Mouse (Mus musculus) left cerebral cortex, adult 18-20 months (tissue): ENCODE results near the gene OR5BS1P. TPM values are rescaled to one million over a fixed set of nuclear protein-coding genes. Genes with fewer than 3 reads are reported as not detected.
"Not testable (repeated sequence)": the region's sequence is repeated elsewhere in the genome, so short reads cannot be mapped to it uniquely, and the experiment has no call there.

ENCODE experiments used
- DNase-seq, 2 experiments: peaks; one replicate each; pipeline ENCODE4 v3.0.0; 2021 to 2022; ENCODE audit warnings: low spot score in 2 of 2, mixed read lengths in 1 of 2
- long read RNA-seq, 2 experiments: library from polyadenylated mRNA; stranded (forward); transcript quantifications; one replicate each; pipeline ENCODE4 v2.0.0; 2021
- total RNA-seq, 2 experiments: library from RNA; stranded (reverse); gene quantifications; 2 replicates each; pipeline ENCODE4 v1.2.3; 2021

OR5BS1P gene
- not detected for total RNA-seq
- long read RNA-seq, experiment 1, result 0 reads
- long read RNA-seq, experiment 2, result 0 reads

DNA sequence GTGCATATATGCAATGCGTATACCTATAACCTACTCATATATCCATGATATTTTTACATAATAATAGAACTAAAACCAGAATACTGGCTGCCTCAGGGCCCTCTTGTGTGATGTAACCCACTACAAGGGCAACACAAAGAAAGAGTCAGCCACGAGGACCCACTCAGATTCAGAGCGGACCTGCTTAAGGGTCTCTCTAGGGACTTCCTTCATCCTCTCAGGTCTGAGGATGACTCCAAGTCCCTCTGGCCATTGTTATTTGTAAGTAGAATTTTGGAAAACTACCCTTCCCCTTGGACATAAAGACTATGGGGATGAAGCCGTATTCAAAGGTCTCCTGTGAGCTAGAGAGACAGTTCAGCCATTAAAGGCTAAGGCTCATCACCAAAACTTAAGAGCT lies at the start of gene OR5BS1P:
TSS of gene OR5BS1P (plus strand) at position 301 of the 400 bp plus-strand sequence.
- DNase-seq, result no peak

GRCm38 (mm10) chr15:98420897-98421296 lies 48.8 kb upstream of the OR5BS1P start:
- DNase-seq, result no peak

DNA sequence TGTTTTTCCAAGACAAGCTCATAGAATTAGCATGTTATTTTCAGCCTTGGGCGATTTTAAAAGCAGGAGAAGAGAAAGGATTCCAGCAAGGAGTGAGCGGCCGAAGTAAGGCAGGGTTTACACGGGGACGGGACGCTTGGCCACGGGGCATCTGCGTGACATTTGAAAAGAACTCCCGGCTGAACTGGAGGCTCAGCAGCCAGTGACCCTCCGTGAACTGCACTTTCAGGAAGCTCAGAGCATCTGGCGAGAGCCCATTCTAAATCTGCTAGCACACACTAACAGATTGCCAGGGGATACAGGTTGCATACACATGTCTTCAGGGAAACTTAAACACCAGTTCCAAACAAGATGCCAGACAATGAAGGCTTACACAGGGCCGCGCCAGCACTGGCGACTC lies 45.4 kb upstream of the OR5BS1P start:
- DNase-seq, result no peak

- DNase-seq, result no peak
Measured at GRCm38 (mm10) chr15:98424753-98425152, 44.9 kb upstream of the OR5BS1P start.

GRCm38 (mm10) chr15:98425188-98425587 lies 44.5 kb upstream of the OR5BS1P start:
- no peak for DNase-seq

DNA sequence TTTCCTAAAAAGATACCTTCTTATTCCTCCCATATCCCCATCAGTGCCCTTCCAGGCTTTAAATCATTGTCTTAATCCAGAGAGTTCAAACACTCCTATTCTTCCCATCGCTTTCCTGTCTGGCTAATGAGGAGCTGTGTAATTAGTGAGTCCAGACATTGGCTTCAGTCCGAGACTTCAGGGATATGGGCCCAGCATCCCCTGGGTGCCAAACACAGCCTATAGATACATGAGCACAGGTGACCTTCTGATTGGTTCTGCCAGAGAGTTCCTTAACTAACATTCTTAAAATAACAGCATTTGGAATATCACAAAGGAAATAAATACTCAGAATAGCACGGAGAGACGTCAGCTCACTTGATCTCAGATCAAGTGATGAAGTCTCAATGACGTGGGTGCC lies 38.8 kb upstream of the OR5BS1P start, which contains the start of gene Olfr282:
TSS of gene Olfr282 (plus strand) at position 301 of the 400 bp plus-strand sequence.
- not testable (repeated sequence) for DNase-seq

DNA sequence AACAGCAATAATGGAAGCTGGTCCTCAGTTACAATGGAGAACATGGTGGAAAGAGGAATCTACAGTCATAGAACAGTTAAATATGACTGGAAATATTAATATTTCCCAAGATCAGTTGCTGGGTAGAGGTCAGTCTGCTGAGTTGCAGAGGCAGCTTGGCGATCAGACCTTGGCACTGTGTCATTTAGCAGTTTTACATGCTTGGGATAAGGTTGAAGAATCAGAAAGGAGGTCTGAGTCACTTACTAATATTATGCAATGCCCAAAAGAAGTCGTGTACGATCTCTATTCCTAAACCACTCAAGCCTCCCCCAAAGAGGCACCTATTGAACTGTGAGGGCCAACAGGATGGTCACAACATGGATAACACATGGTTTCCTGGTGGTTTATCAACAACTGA lies 25.1 kb upstream of the OR5BS1P start:
- DNase-seq, result no peak

- DNase-seq, result no peak
Measured at GRCm38 (mm10) chr15:98448521-98448920, 21.2 kb upstream of the OR5BS1P start.

DNA sequence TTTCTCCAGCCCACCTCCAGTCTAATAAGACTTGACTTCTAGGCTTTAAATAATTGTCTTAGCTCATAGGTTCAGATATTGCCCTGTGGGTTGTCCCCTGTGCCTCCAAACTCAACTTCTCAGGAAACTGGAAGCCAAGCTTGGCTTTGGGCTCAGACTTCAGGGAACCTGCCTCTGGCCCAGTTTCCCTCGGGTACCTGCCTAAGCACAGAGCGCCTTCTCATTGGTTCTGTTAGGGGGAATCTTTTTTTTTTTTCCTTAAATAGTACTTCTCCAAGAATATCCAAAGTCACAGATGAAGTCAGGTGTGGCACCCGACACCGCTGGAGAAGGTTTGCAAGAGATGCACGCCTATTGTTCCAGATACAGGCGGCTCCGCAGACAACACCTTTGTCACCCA lies 17.4 kb upstream of the OR5BS1P start, which contains the start of gene Olfr281:
TSS of gene Olfr281 (plus strand) at position 301 of the 400 bp plus-strand sequence.
- no peak for DNase-seq

GRCm38 (mm10) chr15:98471539-98471938 lies 1.8 kb downstream of the OR5BS1P start:
- DNase-seq, result no peak

DNA sequence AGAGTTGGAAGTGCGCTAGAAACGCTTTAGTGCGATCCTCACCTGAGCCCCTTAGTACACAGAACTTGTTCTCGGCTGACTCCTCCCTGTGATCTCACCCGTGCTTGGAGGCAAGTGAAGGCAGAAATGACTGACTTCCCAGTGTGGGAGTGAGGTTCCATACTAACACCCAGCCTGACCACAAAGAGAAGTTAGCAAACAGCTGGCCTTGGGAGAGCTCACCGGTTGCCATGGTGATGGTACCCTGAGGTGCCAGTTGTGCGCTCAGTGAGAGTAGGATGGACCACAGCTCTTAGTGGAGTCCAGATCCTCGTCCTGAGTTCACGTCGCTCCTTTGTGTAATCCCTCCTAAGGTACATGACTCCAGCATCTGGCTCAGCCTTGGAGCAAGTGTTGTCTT lies 5.3 kb downstream of the OR5BS1P start:
- no peak for DNase-seq

DNA sequence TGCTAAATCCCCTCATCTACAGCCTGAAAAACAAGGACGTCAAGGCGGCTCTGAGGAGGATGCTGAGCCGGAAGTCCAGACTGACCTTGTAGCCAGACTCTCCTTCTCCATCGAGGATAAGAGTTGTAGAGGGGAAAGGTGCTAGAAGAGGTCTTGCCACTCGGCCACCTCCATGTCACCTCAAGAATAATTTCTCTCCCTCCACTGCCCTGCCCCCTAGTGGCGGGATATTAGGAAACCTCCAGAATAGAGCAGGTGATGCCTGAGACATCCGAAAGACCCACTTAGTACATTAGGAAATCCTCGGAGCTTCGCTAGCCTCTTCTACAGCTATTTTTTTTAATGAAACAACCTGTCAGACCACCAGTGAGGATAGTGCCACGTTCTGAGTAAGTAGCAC lies 5.7 kb downstream of the OR5BS1P start:
- peak in 1 of 2 experiments; percentile 57 for DNase-seq

- no peak for DNase-seq
Measured at GRCm38 (mm10) chr15:98476281-98476680, 6.6 kb downstream of the OR5BS1P start.

DNA sequence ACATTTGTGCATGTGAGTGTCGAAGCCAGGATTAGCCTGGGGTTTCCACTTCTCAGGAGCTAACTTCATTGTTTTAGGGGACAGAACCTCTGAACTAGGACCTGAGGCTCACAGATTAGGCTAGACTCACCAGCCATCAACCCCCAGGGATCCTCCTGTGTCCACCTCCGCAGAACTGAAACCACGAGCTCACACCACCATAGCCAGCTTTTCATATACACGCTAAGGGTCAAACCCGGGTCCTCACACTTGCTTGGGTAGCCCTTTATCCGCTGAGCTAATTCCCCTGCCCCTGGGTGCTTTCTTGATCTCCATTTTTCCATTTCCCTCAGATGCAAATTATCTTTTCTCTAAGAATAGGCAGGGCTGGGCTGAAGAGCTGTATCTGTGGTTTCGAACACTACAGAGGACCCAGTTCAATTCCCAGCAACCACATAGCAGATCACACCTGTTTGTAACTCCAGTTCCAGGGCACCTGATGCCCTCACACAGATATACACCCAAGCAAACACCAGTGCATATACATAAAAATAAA lies 9.9 kb downstream of the OR5BS1P start:
- no peak for DNase-seq

- no peak for DNase-seq
Measured at GRCm38 (mm10) chr15:98482701-98483100, 13.0 kb downstream of the OR5BS1P start, which contains the start of gene Lalba. Lalba (minus strand) TSS chr15:98482721.

- DNase-seq, result no peak
Measured at GRCm38 (mm10) chr15:98483907-98484886, 14.5 kb downstream of the OR5BS1P start.

DNA sequence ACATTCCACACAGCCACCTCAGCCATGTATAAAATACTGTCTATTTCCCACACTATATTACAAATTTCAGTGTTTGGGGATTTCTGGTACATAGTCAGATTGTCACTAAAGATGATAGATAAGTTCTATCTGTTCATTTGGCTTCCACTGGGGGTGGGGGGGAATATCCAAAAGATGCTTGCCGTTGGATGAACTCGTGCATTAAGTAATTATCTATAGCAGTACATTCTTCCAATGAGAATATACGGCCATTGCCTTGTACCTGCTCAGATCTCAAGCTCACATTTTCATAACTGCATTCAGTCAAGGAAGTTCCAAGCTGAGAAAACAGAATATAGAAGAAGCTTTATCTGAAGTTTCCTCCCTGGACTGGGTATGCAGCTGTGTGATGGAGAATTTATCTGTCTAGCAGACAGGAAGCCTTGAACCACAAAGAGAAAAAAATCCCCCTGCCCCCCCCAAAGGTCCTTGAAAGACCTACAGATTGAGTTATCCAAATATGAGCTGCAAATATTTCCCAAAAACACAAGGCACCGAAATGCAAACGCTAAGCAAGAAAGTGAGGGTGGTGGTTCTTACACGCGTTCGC lies 16.8 kb downstream of the OR5BS1P start:
- no peak for DNase-seq

- no peak for DNase-seq
Measured at GRCm38 (mm10) chr15:98491332-98491731, 21.6 kb downstream of the OR5BS1P start.

GRCm38 (mm10) chr15:98492102-98492501 lies 22.4 kb downstream of the OR5BS1P start, which contains the start of gene Olfr279:
Olfr279 (plus strand) TSS chr15:98492402.
- no peak for DNase-seq

DNA sequence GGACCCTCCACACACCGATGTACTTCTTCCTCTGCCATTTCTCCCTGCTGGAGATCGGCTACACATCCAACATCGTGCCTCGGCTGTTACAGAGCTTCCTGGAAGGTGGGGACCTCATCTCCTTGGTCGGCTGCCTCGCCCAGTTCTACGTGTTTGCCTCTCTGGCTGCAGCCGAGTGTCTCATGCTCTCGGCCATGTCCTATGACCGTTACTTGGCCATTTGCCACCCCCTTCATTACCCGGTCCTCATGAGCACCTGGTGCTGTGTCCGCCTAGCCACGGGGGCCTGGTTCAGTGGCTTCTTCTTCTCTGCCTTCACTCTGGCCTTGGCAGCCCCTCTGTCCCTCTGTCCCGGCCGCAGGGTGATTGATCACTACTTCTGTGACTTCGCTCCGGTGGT lies 27.9 kb downstream of the OR5BS1P start:
- no peak for DNase-seq

DNA sequence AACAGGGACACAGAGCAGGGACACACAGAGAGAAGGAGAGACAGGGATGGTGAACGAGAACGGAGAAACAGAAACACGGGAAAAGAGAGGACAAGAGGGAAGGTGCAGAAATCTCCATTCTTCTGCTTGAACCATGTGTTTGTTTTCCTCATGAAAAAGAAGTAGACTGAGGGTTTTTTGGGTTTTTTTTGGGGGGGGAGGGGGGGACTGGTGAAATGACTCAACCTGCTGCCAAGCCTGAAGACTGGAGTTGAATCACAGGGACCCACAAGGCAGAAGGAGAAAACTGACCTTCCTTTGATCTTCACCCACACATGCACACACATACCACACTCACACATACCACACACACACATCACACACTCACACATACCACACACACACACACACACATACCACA lies 33.6 kb downstream of the OR5BS1P start:
- DNase-seq, result no peak

DNA sequence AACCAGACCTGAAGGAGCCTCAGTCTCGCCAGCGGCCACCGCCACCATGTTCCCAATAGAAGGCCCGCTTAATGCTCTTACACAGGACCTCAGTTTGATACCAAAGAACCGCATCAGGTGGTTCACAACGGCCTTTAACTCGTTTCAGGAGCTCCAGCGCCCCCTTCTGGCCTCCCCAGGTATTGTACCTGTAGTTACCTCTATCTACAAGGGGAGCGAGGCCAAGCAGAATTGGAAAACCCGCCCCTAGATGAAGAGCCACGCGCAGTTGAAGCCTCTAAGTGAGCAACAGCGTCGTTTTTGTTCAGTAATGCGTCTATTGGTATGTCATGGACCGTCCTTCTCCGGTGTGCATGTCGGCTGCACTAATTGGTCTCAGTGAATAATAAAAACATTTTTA lies 34.8 kb downstream of the OR5BS1P start:
- peak; percentile 47 to 65 for DNase-seq
